Mouse (Mus musculus): ENCODE measurements around the gene Rad18.

DNA sequence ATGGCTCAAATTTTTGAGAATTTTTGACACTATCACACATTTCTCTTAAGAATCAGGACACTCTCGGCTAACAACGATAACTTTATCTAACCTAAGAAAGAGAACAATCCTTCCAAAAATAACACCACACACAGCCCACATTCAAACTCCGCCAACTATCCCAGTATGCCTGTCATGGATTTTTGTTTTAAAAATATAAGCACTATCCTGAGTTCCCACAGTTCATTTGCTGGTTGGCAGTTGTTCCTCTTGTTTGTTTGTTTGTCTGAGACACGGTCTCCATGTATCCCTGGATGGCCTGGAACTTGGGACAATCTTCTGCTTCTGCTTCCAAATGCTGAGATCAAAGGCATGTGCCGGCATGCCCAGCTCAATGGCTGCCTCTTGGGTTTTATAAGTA is 45.3 kb upstream of the Rad18 start:
- TF ChIP-seq CTCF (IDR thresholded peaks at IDR 0.05; ENCODE audit: low read depth, low read length) (no peak), POLR2A (IDR thresholded peaks at IDR 0.05; ENCODE audit: extremely low read depth, insufficient read depth, low read length) (no peak)

Measured in liver, adult 2 months (tissue).